Mouse (Mus musculus) hindbrain, embryonic 13.5 days (tissue): ENCODE data around the gene Tars2. TPM values are rescaled to one million over a fixed set of nuclear protein-coding genes. Genes with fewer than 3 reads are reported as not detected.

Experiments
- microRNA-seq: library from miRNA; unstranded; fragments of <30 nt; microRNA quantifications from one replicate; pipeline ENCODE4, GENCODE M21; 2016
- polyA plus RNA-seq: library from polyadenylated mRNA; unstranded; fragments of >200 nt; fragmentation: Nextera tagmentation; extraction: Ambion mirVana; gene quantifications from 2 replicates; pipeline ENCODE4 v1.2.1, GENCODE M21; 2015

The Tars2 gene
- polyA plus RNA-seq, 1 experiment from 2014 or later = 41.0 TPM

Small RNA genes within 50 kb of the gene (microRNA-seq; reads per million reads assigned to microRNA genes)
- gene Mir7014 = not detected

Other genes starting within 250 kb of the Tars2 start
- gene Ctss, start 233.4 kb downstream of the Tars2 start, polyA plus RNA-seq = 15.1 and 16.8 TPM in 2 replicates
- not detected in 2 replicates for gene Hormad1, start 200.5 kb downstream of the Tars2 start, polyA plus RNA-seq
- 30.6 and 32.6 TPM in 2 replicates for gene Golph3l, start 171.3 kb downstream of the Tars2 start, polyA plus RNA-seq
- 106 and 108 TPM in 2 replicates for gene Ensa, start 135.2 kb downstream of the Tars2 start, polyA plus RNA-seq
- gene Mcl1, start 101.4 kb downstream of the Tars2 start, polyA plus RNA-seq = 49.3 and 54.2 TPM in 2 replicates
- 0.98 and 1.0 TPM in 2 replicates for gene Adamtsl4, start 72.3 kb downstream of the Tars2 start, polyA plus RNA-seq
- gene Ecm1, start 20.6 kb downstream of the Tars2 start, polyA plus RNA-seq = 12.9 and 13.4 TPM in 2 replicates
- gene Rprd2, start 58.7 kb upstream of the Tars2 start, polyA plus RNA-seq = 23.8 and 24.4 TPM in 2 replicates
- 36.6 and 39.7 TPM in 2 replicates for gene Prpf3, start 95.7 kb upstream of the Tars2 start, polyA plus RNA-seq
- 331 and 342 TPM in 2 replicates for gene Mrps21, start 111.3 kb upstream of the Tars2 start, polyA plus RNA-seq
- gene Ciart, start 122.0 kb upstream of the Tars2 start, polyA plus RNA-seq = 3.1 and 4.3 TPM in 2 replicates
- 19.4 and 21.2 TPM in 2 replicates for gene BC028528, start 131.8 kb upstream of the Tars2 start, polyA plus RNA-seq
- gene Aph1a, start 133.8 kb upstream of the Tars2 start, polyA plus RNA-seq = 32.4 and 40.8 TPM in 2 replicates
- 6.5 and 10.9 TPM in 2 replicates for gene Car14, start 144.5 kb upstream of the Tars2 start, polyA plus RNA-seq
- gene Anp32e, start 169.0 kb upstream of the Tars2 start, polyA plus RNA-seq = 167 and 175 TPM in 2 replicates
- 59.5 and 65.4 TPM in 2 replicates for gene Plekho1, start 235.8 kb upstream of the Tars2 start, polyA plus RNA-seq